Mouse (Mus musculus) heart, embryonic 10.5 days (tissue): ENCODE results near the gene Cabp1. TPM values are rescaled to one million over a fixed set of nuclear protein-coding genes. Genes with fewer than 3 reads are reported as not detected.

Experiments
- DNase-seq: peaks from one replicate; pipeline ENCODE4 v3.0.0-alpha.2; 2017; ENCODE audit warnings: low spot score
- H3K27ac ChIP-seq: fragments of 300-500 bp; sonication (generic); 2 replicates; pipeline ENCODE4 v1.5.1; 2016; ENCODE audit warnings: mild to moderate bottlenecking
- H3K27me3 ChIP-seq: fragments of 300-500 bp; sonication (generic); 2 replicates; pipeline ENCODE4 v1.6.1; 2016; ENCODE audit warnings: mild to moderate bottlenecking; ENCODE audit not compliant: poor library complexity, insufficient read depth, severe bottlenecking
- H3K36me3 ChIP-seq: fragments of 300-500 bp; sonication (generic); 2 replicates; pipeline ENCODE4 v1.6.1; 2016; ENCODE audit warnings: mild to moderate bottlenecking, moderate library complexity
- H3K4me1 ChIP-seq: fragments of 300-500 bp; sonication (generic); 2 replicates; pipeline ENCODE4 v1.6.1; 2016; ENCODE audit warnings: mild to moderate bottlenecking
- H3K4me3 ChIP-seq: fragments of 300-500 bp; sonication (generic); 2 replicates; pipeline ENCODE4 v1.5.1; 2016; ENCODE audit warnings: mild to moderate bottlenecking, moderate library complexity
- H3K9me3 ChIP-seq: fragments of 300-500 bp; sonication (generic); 2 replicates; pipeline ENCODE4 v1.6.1; 2016; ENCODE audit warnings: mild to moderate bottlenecking, moderate library complexity
- WGBS: fragments of 180-500 bp; shearing (Covaris S2); methylation state at CpG from one replicate; pipeline ENCODE4 v1.1.7; 2016; 5-methylcytosine and 5-hydroxymethylcytosine counted together
- polyA plus RNA-seq: library from polyadenylated mRNA; unstranded; fragments of >200 nt; fragmentation: Nextera tagmentation; extraction: Ambion mirVana; gene quantifications from 2 replicates; pipeline ENCODE4 v1.2.1, GENCODE M21; 2016

The Cabp1 gene
- polyA plus RNA-seq, 1 experiment from 2014 or later = 1.2 TPM

DNA sequence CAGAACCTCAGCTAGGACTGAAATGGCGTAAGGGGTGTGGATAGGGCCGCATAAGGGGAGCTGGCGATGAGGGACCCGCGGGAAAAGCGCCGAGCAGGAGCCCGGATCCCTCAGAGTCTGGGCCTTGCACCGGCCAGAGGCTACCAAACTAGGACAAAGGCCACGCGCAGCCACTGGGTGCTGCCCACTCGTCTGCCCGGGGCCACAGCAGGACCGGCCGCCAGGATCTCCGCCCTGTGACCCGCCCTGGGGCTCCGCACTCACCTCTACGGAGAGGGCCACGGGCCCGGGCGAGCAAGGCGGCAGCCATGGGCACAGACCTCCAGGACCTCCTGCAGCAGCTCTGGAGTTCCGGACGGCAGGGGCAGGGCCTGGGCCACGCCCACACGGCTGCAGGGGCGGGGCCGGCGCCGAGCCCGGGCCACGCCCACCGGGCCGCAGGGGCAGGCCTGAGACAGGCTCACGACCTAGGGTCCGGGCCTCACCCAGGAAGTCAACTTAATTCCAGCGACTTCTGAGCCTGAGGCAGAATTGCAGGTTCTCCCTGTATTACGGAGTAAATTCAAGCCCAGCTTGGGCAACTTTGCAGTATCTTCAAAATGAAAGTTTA, 75.1 kb downstream of the Cabp1 start, which contains the start of gene Acads:
Acads (minus strand) TSS at position 386 of the 610 bp plus-strand sequence.
- peak; percentile 94 for DNase-seq
- peaks cover 48% of the 10 kb centered on the region for H3K36me3 ChIP-seq
- WGBS = under 1% methylated on average over 39 of the region's 39 CpGs

More for the DNA sequence above, 75.1 kb downstream of the Cabp1 start, which contains the start of gene Acads:
- peaks cover 17% of the 10 kb centered on the region; the same call in 1 of the 2 replicates for H3K4me1 ChIP-seq
- peak within 1 kb of the TSS; percentile 95 for H3K27ac ChIP-seq
- peak within 1 kb of the TSS; percentile 98 for H3K4me3 ChIP-seq
- no peaks in the 10 kb centered on the region for H3K27me3 ChIP-seq
- no peaks in the 10 kb centered on the region for H3K9me3 ChIP-seq

Other genes with a start within 250 kb of the Cabp1 start
- gene Hnf1a, start 223.3 kb downstream of the Cabp1 start, polyA plus RNA-seq = 0.11 and 1.9 TPM in 2 replicates
- gene Sppl3, start 183.2 kb downstream of the Cabp1 start, polyA plus RNA-seq = 6.9 and 11.5 TPM in 2 replicates
- gene Gm10401, start 96.1 kb downstream of the Cabp1 start, polyA plus RNA-seq = 13.7 and 15.7 TPM in 2 replicates
- 107 and 138 TPM in 2 replicates for gene Acads, start 75.0 kb downstream of the Cabp1 start, polyA plus RNA-seq
- gene Unc119b, start 59.4 kb downstream of the Cabp1 start, polyA plus RNA-seq = 25.7 and 35.8 TPM in 2 replicates
- gene Mlec, start 36.2 kb downstream of the Cabp1 start, polyA plus RNA-seq = 110 and 113 TPM in 2 replicates
- gene Pop5, start 41.5 kb upstream of the Cabp1 start, polyA plus RNA-seq = 88.7 and 117 TPM in 2 replicates
- 102 and 117 TPM in 2 replicates for gene Rnf10, start 78.5 kb upstream of the Cabp1 start, polyA plus RNA-seq
- gene Coq5, start 85.3 kb upstream of the Cabp1 start, polyA plus RNA-seq = 78.2 and 87.8 TPM in 2 replicates
- gene Dynll1, start 106.6 kb upstream of the Cabp1 start, polyA plus RNA-seq = 1,455 and 1,701 TPM in 2 replicates
- 154 and 293 TPM in 2 replicates for gene Srsf9, start 132.8 kb upstream of the Cabp1 start, polyA plus RNA-seq
- gene Gatc, start 146.8 kb upstream of the Cabp1 start, polyA plus RNA-seq = 22.8 and 25.8 TPM in 2 replicates
- gene Triap1, start 146.8 kb upstream of the Cabp1 start, polyA plus RNA-seq = 40.3 and 46.7 TPM in 2 replicates
- gene Cox6a1, start 154.6 kb upstream of the Cabp1 start, polyA plus RNA-seq = 1,049 and 1,325 TPM in 2 replicates
- gene Msi1, start 235.2 kb upstream of the Cabp1 start, polyA plus RNA-seq = 9.6 and 17.1 TPM in 2 replicates